Mouse (Mus musculus) T-helper 2 cell (primary cell): ENCODE data around the gene Dmac2.
"Not testable (repeated sequence)": the region's sequence is repeated elsewhere in the genome, so short reads cannot be mapped to it uniquely, and the experiment has no call there.

Experiments
- in situ Hi-C: fragments of 300-600 bp; cut with MboI, MseI; formaldehyde crosslinking; loops from one replicate; pipeline ENCODE4 v1.15.1; 2025; ENCODE audit warnings: high pct_unique_total_duplicates

Dmac2 gene

DNA sequence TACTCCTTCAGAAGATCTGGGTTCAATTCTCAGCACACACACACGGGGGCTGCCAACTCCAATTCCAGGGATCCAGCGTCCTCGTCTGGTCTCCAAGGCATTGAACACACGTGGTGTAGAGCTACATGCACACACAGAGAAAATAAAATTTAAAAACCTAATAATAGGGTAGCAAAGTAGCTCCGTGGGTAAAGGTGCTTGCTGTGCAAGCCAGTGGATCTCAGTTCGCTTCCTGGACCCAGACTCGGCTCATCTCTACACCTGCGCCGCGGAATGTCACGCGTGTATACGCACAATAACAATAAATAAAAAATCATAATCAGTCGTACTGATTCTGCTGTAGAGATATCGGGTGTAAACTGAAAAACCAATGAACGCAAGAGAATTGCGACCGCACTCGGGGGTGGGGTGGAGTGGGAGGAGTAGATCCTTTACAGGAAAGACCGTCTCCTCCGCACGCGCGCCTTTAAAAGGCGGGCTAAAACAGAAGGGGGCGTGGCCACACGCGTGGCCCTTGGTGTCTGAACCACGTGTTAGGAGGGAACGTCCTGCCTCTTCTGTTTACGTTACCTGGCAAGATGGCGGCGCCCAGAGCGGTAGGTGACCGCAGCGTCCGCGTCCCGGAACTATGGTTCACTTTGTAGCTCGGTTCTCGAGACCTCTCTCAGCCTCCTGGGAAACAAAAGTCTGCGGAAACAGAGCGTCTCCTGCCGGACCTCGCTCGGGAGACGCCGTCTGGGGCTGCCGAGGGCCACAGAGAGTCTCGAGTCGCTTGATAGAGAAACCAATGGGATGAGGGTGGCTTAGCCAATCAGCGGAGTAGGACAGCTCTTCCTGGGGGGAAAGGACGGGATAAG, at the start of gene Dmac2:
TSS of gene Dmac2 (plus strand) at position 550 of the 857 bp plus-strand sequence.
- in situ Hi-C loops, result no loop called here

DNA sequence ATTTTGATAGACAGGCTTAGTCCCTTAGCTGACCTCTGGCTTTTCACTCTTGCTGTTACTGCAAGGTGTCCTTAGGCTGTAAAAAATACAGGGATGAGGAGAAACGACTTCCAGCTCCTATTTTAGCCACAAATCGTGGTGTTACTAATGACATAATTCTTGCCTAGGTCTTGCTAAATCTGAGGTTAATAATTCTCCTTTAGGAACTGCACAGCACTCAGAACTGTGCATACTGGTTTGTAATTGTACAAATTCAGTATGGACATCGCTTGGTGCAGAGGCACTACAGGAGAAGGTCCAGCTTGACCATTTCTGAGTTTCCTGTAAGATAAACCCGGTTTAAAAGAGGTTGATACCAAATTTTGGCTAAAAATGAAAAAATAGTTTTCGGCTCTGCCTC, 45.4 kb upstream of the Dmac2 start:
- in situ Hi-C loops, result not testable (repeated sequence)

- in situ Hi-C loops, result loop anchor here (5.0 kb wide), 1 partner anchor 738 kb away; no protein-coding TSS in a partner anchor
Measured at GRCm38 (mm10) chr7:25575105-25575504, 44.1 kb upstream of the Dmac2 start.

- in situ Hi-C loops, result loop anchor here (5.0 kb wide), 1 partner anchor 739 kb away; no protein-coding TSS in a partner anchor
Measured at GRCm38 (mm10) chr7:25575870-25576269, 43.3 kb upstream of the Dmac2 start.

- in situ Hi-C loops, result loop anchor here (5.0 kb wide), 1 partner anchor 739 kb away; no protein-coding TSS in a partner anchor
Measured at GRCm38 (mm10) chr7:25576308-25576707, 42.9 kb upstream of the Dmac2 start.

DNA sequence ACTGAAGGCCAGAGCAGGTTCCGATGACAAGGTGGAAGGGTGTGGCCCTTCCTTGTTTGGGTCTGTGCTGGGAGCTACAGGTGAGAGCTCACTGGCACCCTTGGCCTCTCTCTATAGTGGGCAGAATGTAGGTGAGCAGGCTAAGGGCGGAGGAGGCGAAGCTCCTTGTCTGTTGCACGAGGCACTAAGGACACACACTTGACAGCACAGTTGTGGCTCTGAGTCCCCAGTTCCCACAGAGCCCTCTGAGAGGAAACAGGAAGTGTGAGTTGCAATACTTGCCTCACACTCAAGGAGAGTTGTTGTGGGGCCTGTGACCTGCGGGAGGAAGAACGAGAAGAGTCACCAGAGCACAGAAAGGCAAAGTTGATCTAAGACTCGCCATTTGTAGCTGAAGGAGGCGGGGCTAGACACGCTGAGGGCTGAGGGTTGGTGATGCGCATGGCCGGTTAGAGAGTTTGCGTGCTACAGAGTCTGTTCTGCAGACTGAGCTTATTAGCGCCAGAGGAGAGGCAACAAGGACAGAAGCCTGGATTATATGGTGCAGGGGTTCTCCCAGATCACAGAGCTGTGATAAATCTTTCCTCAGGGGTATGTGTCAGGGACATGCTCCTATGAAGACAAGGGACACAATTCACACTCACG, 42.3 kb upstream of the Dmac2 start:
- in situ Hi-C loops, result loop anchor here (5.0 kb wide), 1 partner anchor 740 kb away; no protein-coding TSS in a partner anchor

- in situ Hi-C loops, result loop anchor here (5.0 kb wide), 1 partner anchor 742 kb away; no protein-coding TSS in a partner anchor
Measured at GRCm38 (mm10) chr7:25579441-25579840, 39.8 kb upstream of the Dmac2 start.

DNA sequence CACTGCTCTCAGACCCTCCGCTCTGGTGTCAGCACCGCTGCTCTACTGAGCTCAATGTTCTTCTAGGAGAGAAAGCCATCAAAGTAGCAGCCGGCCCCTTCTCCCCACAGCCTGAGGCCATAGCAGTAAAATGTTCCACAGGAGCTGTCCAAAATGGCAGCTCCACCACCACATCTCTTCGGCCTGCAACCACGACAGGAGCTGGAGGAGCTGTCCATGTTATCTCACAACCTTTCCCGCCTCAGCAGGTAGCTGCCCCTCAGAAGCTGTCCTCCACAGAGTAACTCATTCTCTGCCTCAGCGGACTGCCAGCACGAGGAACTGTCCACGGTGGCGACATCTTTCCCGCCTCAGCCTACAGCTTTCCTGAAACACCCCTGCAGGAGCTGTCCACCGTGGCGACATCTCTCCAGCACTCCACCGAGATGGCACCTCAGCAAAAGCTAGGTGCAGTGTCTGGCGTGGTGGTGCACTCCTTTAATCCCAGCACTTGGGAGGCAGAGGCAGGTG, 36.9 kb upstream of the Dmac2 start:
- in situ Hi-C loops, result no loop called here

GRCm38 (mm10) chr7:25584651-25585050, 34.6 kb upstream of the Dmac2 start:
- in situ Hi-C loops, result no loop called here

GRCm38 (mm10) chr7:25585351-25586204, 33.6 kb upstream of the Dmac2 start:
- in situ Hi-C loops, result no loop called here

DNA sequence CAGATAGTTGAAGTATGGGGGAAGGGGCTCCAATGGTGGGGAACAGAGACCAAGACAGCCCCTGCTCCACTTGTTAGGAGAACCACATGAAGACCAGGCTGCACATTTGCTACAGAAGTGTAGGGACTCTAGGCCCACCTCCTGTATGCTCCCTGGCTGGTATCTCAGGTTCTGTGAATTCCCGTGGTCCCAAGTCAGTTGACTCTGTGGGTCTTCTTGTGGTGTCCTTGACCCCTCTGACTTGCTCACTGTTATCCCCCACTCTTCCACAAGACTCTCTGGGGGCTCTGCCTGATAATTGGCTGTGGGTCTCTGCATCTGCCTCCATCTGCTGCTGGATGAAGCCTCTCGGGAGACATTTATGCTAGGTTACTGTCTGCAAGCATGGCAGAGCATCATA, 28.0 kb upstream of the Dmac2 start:
- in situ Hi-C loops, result no loop called here

GRCm38 (mm10) chr7:25593859-25594258, 25.4 kb upstream of the Dmac2 start:
- in situ Hi-C loops, result no loop called here

GRCm38 (mm10) chr7:25599663-25600062, 19.6 kb upstream of the Dmac2 start:
- in situ Hi-C loops, result loop anchor here (5.0 kb wide), 1 partner anchor 167 kb away; no protein-coding TSS in a partner anchor

DNA sequence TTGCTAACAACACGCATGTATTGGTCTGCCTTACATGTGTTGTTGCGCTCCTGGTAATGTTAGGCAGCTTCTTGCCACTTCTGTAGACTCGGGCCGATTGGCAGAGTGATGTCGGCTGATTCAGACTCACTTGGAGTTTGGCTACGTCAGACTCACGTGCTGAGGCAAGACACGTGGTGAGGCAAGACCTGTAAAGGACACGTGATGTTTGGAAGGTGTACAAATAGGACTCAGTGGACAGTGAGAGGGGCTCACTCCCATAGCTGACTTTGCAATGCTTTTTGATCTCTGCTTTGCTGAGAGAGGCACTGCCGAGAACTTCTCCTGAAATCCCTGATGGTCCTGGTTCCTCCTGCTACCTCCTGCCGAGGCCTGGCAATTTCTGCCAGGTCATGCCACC, 18.5 kb upstream of the Dmac2 start:
- in situ Hi-C loops, result no loop called here

DNA sequence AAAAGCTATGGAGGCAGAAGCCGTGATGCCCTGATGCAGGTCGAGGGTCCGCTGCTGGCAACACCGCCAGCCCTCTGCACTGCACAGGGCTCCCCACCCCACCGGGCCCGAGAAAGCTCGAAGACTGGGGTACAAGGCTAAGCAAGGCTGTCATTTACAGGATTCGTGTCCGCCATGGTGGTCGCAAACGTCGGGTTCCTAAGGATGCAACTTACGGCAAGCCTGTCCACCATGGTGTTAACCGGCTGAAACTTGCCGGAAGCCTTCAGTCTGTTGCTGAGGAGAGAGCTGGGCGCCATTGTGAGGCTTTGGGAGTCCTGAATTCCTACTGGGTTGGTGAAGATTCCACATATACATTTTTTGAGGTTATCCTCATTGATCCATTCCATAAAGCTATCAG, 17.9 kb upstream of the Dmac2 start:
- in situ Hi-C loops, result no loop called here

- in situ Hi-C loops, result no loop called here
Measured at GRCm38 (mm10) chr7:25606625-25607063, 12.6 kb upstream of the Dmac2 start.

- in situ Hi-C loops, result no loop called here
Measured at GRCm38 (mm10) chr7:25607196-25607595, 12.0 kb upstream of the Dmac2 start.

- in situ Hi-C loops, result loop anchor here (5.0 kb wide), 1 partner anchor 47 kb away; the partner anchor contains the start of genes Bckdha and Exosc5
Measured at GRCm38 (mm10) chr7:25610056-25610455, 9.2 kb upstream of the Dmac2 start.

DNA sequence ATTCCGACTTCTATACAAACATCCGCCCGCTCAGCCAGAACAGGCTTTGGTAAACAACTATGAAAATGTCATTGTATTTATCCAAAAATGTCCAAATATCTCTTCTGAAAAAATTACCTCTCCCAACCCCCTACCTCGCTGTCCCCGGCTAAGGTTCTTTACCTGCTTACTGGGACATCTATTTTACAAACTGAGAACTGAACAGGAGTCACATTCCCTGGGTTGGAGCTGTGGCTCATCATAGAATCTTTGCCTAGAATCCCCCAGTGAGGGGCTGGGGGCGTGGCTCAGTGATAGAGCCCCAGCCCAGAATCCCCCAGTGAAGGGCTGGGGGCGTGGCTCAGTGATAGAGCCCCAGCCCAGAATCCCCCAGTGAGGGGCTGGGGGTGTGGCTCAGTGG, 7.7 kb upstream of the Dmac2 start:
- in situ Hi-C loops, result loop anchor here (5.0 kb wide), 1 partner anchor 46 kb away; the partner anchor contains the start of genes Bckdha and Exosc5

DNA sequence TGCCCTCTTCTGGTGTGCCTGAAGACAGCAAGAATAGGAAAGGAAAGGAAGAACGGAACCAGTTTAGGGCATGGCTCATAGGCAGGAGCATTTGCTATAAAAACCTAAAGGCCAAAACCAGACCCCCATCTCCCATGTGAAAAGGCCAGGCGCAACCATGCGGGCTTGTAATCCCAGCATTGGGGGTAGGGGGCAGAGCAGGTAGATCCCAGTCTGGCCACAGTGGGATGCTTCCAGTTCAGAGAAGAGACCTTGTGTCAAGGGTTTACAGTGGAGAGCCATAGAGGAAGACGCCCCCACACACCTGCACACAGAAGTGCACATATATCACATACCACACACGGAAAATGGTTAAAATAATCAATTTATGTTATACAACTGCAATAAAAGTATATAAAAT, 5.1 kb upstream of the Dmac2 start:
- in situ Hi-C loops, result loop anchor here (5.0 kb wide), 1 partner anchor 43 kb away; the partner anchor contains the start of genes Bckdha and Exosc5
